8 mouse cellular contexts compared by ENCODE assay signal in the genomic region with DNA sequence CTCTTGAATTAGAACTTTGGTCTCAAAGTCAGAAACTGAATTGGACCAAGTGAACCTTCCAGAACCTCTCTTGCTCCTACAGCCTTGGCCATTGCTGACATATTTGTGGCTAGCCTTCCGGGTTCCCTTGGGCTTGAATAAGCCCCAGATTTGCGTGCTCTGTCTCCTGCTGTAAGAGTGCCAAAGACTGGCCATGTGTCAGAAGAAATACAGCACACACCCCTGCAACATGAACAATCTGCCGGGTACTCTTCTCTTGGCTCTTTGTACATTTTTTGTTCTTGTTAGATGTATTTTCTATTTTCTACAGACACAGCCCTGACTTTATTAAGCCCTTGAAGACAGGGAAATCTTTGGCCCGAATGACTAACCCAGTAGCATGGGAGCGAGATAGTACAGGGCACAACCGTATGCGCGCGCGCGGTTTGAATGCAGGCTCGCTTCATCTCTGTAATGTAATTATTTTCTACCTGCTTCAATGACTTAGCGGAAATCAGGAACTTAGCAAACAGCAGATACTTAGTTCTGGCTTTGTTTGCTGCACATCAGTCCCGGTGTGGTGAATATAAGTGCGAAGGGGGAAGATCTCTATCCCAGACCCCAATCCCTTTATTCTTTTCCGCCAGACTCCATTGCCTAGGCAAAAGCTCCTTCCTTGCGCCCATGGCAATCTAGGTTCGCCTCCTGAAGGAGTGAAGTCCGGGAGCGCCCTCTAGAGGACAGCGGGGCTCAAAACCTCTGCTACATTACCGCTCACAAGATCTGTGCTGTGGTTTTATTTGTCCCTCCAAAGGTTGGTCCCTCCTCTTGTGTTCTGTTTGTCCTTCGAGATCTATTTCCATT. TPM values are rescaled to one million over a fixed set of nuclear protein-coding genes. Genes with fewer than 3 reads are reported as not detected.
DNase-seq lines count a peak whose midpoint lies in the region; ATAC-seq lines count a peak whose summit lies in the region.

No protein-coding gene starts in this region.

- no peaks in the 10 kb centered on the region for H3K9me3 ChIP-seq in intestine, embryonic 14.5 days (ENCODE audit: control insufficient read depth, low read length)
- H3K9me3 ChIP-seq in midbrain, embryonic 12.5 days, result no peaks in the 10 kb centered on the region

- no peak overlapping the region for H3K9ac ChIP-seq in intestine, embryonic 14.5 days (ENCODE audit: low read length)
- H3K9ac ChIP-seq in midbrain, embryonic 12.5 days (replicated peaks), result 0 out of 2 replicates have a peak overlapping the region, but pooled peaks have one; percentile 11

- 50% methylated on average over 23 of the region's 23 CpGs for WGBS in intestine, embryonic 14.5 days
- 51% methylated on average over 23 of the region's 23 CpGs for WGBS in midbrain, embryonic 12.5 days

- ATAC-seq in intestine, embryonic 14.5 days (replicated peaks; ENCODE audit: low FRiP score, low TSS enrichment, low read depth), result 0 out of 2 replicates have a peak, but pooled peaks have one; percentile 58
- ATAC-seq in midbrain, embryonic 12.5 days (ENCODE audit: low FRiP score, low read depth), result peak; percentile 86

- H3K4me2 ChIP-seq in intestine, embryonic 14.5 days (ENCODE audit: low read length), result no peak overlapping the region
- 0 out of 2 replicates have a peak overlapping the region, but pooled peaks have one; percentile 14 for H3K4me2 ChIP-seq in midbrain, embryonic 12.5 days (replicated peaks)

- intact Hi-C loops in left cerebral cortex, postnatal 10 days (cut with DNase I), result loop anchor here (2.0 to 10.0 kb wide), 3 partner anchors 167 to 1372 kb away; no protein-coding TSS in a partner anchor

- H3K4me1 ChIP-seq in intestine, embryonic 14.5 days (replicated peaks; ENCODE audit: control insufficient read depth, insufficient read depth, low read length), result no peaks in the 10 kb centered on the region
- no peaks in the 10 kb centered on the region for H3K4me1 ChIP-seq in midbrain, embryonic 12.5 days

- H3K4me3 ChIP-seq in intestine, embryonic 14.5 days (ENCODE audit: low read depth, low read length), result no peak overlapping the region
- no peak overlapping the region for H3K4me3 ChIP-seq in midbrain, embryonic 12.5 days

- DNase-seq in adipocyte (ENCODE audit: low spot score), result peak; percentile 88
- peak; percentile 92 for DNase-seq in embryo, embryonic 10 days (ENCODE audit: low spot score)
- DNase-seq in gastrocnemius, postnatal 25 days, result peak; percentile 63
- DNase-seq in intestine, embryonic 14.5 days (ENCODE audit: low spot score), result peak; percentile 95
- peak; percentile 83 to 90 for DNase-seq in left cerebral cortex, postnatal 10 days (ENCODE audit: extremely low spot score in 1 of 2, low spot score in 2 of 2)
- DNase-seq in skeletal muscle tissue, adult 2 months (ENCODE audit: low read depth, low spot score), result peak; percentile 77
- peak; percentile 68 for DNase-seq in yolk sac, embryonic 10.5 days (ENCODE audit: low spot score)

- H3K27ac ChIP-seq in intestine, embryonic 14.5 days (ENCODE audit: low read depth), result no peak overlapping the region
- no peak overlapping the region for H3K27ac ChIP-seq in midbrain, embryonic 12.5 days (replicated peaks)

- H3K27me3 ChIP-seq in intestine, embryonic 14.5 days (replicated peaks; ENCODE audit: control insufficient read depth, insufficient read depth, low read length), result no peaks in the 10 kb centered on the region
- no peaks in the 10 kb centered on the region for H3K27me3 ChIP-seq in midbrain, embryonic 12.5 days

- H3K36me3 ChIP-seq in intestine, embryonic 14.5 days (ENCODE audit: control insufficient read depth, insufficient read depth, low read length), result no peaks in the 10 kb centered on the region
- H3K36me3 ChIP-seq in midbrain, embryonic 12.5 days, result no peaks in the 10 kb centered on the region

RNA-seq across cellular contexts. Expression of gene Poc1b, which starts 22.2 kb away (rescaled TPM):
- total RNA-seq in gastrocnemius, postnatal 25 days (2021), result 1 to 10 TPM; 3.5 to 4.0 TPM
- 29.7 and 33.5 TPM in 2 replicates for polyA plus RNA-seq in intestine, embryonic 14.5 days (2014; fragmentation: Nextera tagmentation; extraction: Ambion mirVana)
- 1 to 10 TPM; 6.6 to 8.2 TPM for total RNA-seq in left cerebral cortex, postnatal 10 days (2021)
- 20.4 and 23.6 TPM in 2 replicates for polyA plus RNA-seq in midbrain, embryonic 12.5 days (2016; fragmentation: Nextera tagmentation; extraction: Ambion mirVana)

RNA-seq across cellular contexts. Expression of gene Galnt4, which starts 23.3 kb away (rescaled TPM):
- total RNA-seq in gastrocnemius, postnatal 25 days (2021), result 1 to 10 TPM; 1.5 to 1.9 TPM
- polyA plus RNA-seq in intestine, embryonic 14.5 days (2014; fragmentation: Nextera tagmentation; extraction: Ambion mirVana), result 23.9 and 24.2 TPM in 2 replicates
- 1 to 10 TPM; 3.4 to 3.8 TPM for total RNA-seq in left cerebral cortex, postnatal 10 days (2021)
- polyA plus RNA-seq in midbrain, embryonic 12.5 days (2016; fragmentation: Nextera tagmentation; extraction: Ambion mirVana), result 5.1 and 5.3 TPM in 2 replicates

RNA-seq across cellular contexts. Expression of gene Phxr2, which starts 41.5 kb away (rescaled TPM):
- total RNA-seq in gastrocnemius, postnatal 25 days (2021), result not detected
- not detected in 2 replicates for polyA plus RNA-seq in intestine, embryonic 14.5 days (2014; fragmentation: Nextera tagmentation; extraction: Ambion mirVana)
- total RNA-seq in left cerebral cortex, postnatal 10 days (2021), result not detected
- polyA plus RNA-seq in midbrain, embryonic 12.5 days (2016; fragmentation: Nextera tagmentation; extraction: Ambion mirVana), result not detected in 2 replicates
